Mouse (Mus musculus) stomach, embryonic 15.5 days (tissue): Measurements from ENCODE around the gene Fam163a. TPM values are rescaled to one million over a fixed set of nuclear protein-coding genes. Genes with fewer than 3 reads are reported as not detected.

Experiments
- ATAC-seq: fragments of 200-750 bp; cut with Nextera tagmentation; 2 replicates; pipeline ENCODE4 v1.8.0; 2017; ENCODE audit warnings: low read depth, moderate number of reproducible peaks, moderate TSS enrichment; ENCODE audit not compliant: insufficient read depth, low FRiP score
- H3K27ac ChIP-seq: fragments of 300-500 bp; sonication (generic); 2 replicates; pipeline ENCODE4 v1.5.1; 2015; ENCODE audit warnings: mild to moderate bottlenecking, inconsistent platforms
- H3K27me3 ChIP-seq: fragments of 300-500 bp; sonication (generic); replicated peaks from 2 replicates; pipeline ENCODE4 v1.6.1; 2015; ENCODE audit warnings: inconsistent platforms
- H3K36me3 ChIP-seq: fragments of 300-500 bp; sonication (generic); 2 replicates; pipeline ENCODE4 v1.6.1; 2015; ENCODE audit warnings: inconsistent platforms
- H3K4me1 ChIP-seq: fragments of 300-500 bp; sonication (generic); 2 replicates; pipeline ENCODE4 v1.6.1; 2015; ENCODE audit warnings: inconsistent platforms
- H3K4me2 ChIP-seq: fragments of 300-500 bp; sonication (generic); 2 replicates; pipeline ENCODE4 v1.6.1; 2015; ENCODE audit warnings: mild to moderate bottlenecking, inconsistent platforms
- H3K4me3 ChIP-seq: fragments of 300-500 bp; sonication (generic); replicated peaks from 2 replicates; pipeline ENCODE4 v1.5.1; 2015; ENCODE audit warnings: inconsistent platforms
- H3K9ac ChIP-seq: fragments of 300-500 bp; sonication (generic); 2 replicates; pipeline ENCODE4 v1.6.1; 2015; ENCODE audit warnings: inconsistent platforms
- H3K9me3 ChIP-seq: fragments of 300-500 bp; sonication (generic); 2 replicates; pipeline ENCODE4 v1.6.1; 2016; ENCODE audit warnings: inconsistent platforms
- WGBS: fragments of 180-500 bp; shearing (Covaris S2); methylation state at CpG from one replicate; pipeline ENCODE4 v1.1.7; 2015; 5-methylcytosine and 5-hydroxymethylcytosine counted together
- polyA plus RNA-seq: library from polyadenylated mRNA; unstranded; fragments of >200 nt; fragmentation: Nextera tagmentation; extraction: Ambion mirVana; gene quantifications from 2 replicates; pipeline ENCODE4 v1.2.1, GENCODE M21; 2015

The Fam163a gene
- polyA plus RNA-seq, 1 experiment from 2014 or later = 4.7 TPM

DNA sequence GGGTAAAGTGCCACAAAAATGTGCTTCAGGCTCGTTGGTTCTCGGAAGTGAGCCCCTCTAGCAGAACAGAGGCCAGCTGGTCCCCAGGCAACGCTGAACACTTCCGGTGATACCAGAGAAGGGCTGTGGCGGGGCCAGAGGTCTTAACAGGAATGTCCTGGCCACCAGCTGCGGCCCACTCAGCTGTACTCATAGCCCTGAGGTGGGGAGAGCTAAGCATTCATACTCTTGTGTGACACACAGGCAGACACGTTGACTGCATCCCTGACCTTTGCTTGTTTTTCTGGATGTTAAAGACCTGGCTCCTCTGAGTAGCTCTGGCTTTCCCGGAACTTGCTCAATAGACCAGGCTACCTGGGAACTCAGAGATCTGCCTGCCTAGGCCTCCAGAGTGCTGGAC is 130.3 kb downstream of the Fam163a start:
- H3K9me3 ChIP-seq = no peaks in the 10 kb centered on the region
- 0 out of 2 replicates have a peak, but pooled peaks cover 6% of the 10 kb centered on the region for H3K4me1 ChIP-seq
- no peak overlapping the region for H3K4me2 ChIP-seq
- H3K36me3 ChIP-seq = no peaks in the 10 kb centered on the region
- no peak overlapping the region for H3K9ac ChIP-seq
- ATAC-seq = no peak
- H3K4me3 ChIP-seq = no peak overlapping the region
- no peak overlapping the region for H3K27ac ChIP-seq
- no peaks in the 10 kb centered on the region for H3K27me3 ChIP-seq
- 30% methylated on average over 8 of the region's 8 CpGs for WGBS

DNA sequence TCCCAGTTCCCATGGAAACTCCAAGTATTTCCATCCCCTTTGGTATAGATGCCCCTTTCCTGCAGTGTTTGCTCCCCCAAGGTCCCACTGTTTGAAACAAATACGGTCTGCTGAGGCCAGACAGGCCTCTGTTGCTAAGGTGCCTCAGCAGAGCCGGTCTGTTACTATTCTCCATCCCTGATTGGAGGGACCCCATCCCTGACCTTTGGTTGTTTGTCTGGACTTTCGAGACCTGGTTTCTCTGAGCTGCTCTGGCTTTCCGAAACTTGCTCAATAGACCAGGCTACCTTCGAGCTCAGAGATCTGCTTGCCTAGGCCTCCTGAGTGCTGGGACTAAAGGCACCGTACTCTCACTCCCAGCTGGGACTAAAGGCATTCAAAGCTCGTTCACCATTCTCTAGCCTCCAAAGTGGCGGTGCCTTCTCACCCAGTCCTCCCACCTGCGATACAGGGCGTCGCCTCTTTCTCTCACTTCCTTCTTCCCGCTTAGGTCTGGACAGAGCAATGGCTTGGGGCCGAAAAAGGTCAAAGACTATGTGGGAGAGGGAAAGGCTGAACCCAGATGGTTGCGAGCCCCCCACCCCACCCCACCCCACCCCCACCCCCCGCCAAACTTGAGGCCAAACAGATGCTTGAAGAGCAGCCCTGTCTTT is 131.5 kb downstream of the Fam163a start:
- H3K27me3 ChIP-seq = no peaks in the 10 kb centered on the region
- no peak overlapping the region for H3K27ac ChIP-seq
- no peak overlapping the region for H3K4me3 ChIP-seq
- peak; percentile 29; the same call in 1 of the 2 replicates for ATAC-seq
- no peaks in the 10 kb centered on the region for H3K36me3 ChIP-seq
- 0 out of 2 replicates have a peak, but pooled peaks cover 6% of the 10 kb centered on the region for H3K4me1 ChIP-seq
- no peaks in the 10 kb centered on the region for H3K9me3 ChIP-seq
- no peak overlapping the region for H3K9ac ChIP-seq
- H3K4me2 ChIP-seq = no peak overlapping the region
- WGBS = 59% methylated on average over 15 of the region's 15 CpGs

DNA sequence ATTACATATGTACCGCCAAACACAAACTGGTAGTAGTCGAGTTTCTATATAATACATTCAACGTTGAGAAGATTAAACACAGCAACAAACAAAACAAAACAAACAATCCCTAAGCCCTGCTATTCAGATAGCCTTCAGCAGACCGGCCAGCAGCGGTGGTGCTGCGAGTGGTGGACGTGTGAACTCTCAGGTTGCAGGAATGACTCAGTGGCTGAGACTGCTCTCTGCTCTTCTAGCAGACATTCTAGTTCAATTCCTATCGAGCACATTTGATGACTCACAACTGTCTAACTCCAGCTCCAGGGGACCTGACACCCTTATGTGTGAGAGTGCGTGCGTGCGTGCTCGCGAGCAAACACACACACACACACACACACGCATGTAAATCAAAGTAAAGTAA is 134.7 kb downstream of the Fam163a start:
- Histone ChIP-seq H3K27ac (no peak overlapping the region), H3K9ac (no peak overlapping the region), H3K4me3 (no peak overlapping the region), H3K27me3 (no peaks in the 10 kb centered on the region), H3K4me2 (no peak overlapping the region), H3K36me3 (peaks cover 9% of the 10 kb centered on the region), H3K9me3 (no peaks in the 10 kb centered on the region), H3K4me1 (0 out of 2 replicates have a peak, but pooled peaks cover 6% of the 10 kb centered on the region)
- 72% methylated on average over 14 of the region's 14 CpGs for WGBS
- no peak for ATAC-seq

- no peak overlapping the region for H3K4me2 ChIP-seq
- no peak overlapping the region for H3K9ac ChIP-seq
- 60% methylated on average over 3 of the region's 3 CpGs for WGBS
- no peaks in the 10 kb centered on the region for H3K27me3 ChIP-seq
- H3K4me3 ChIP-seq = no peak overlapping the region
- H3K36me3 ChIP-seq = peaks cover 32% of the 10 kb centered on the region
- no peak for ATAC-seq
- no peak overlapping the region for H3K27ac ChIP-seq
- H3K9me3 ChIP-seq = no peaks in the 10 kb centered on the region
- H3K4me1 ChIP-seq = no peaks in the 10 kb centered on the region
These were observed 138.7 kb downstream of the Fam163a start for GRCm38 (mm10) chr1:156066133-156066532.

GRCm38 (mm10) chr1:156062193-156062592 is 142.6 kb downstream of the Fam163a start:
- Histone ChIP-seq H3K4me2 (no peak overlapping the region), H3K9ac (no peak overlapping the region), H3K27ac (no peak overlapping the region), H3K27me3 (no peaks in the 10 kb centered on the region), H3K36me3 (peaks cover 32% of the 10 kb centered on the region), H3K4me1 (no peaks in the 10 kb centered on the region), H3K4me3 (no peak overlapping the region), H3K9me3 (no peaks in the 10 kb centered on the region)
- WGBS = 80% methylated on average over 4 of the region's 4 CpGs
- ATAC-seq = no peak

DNA sequence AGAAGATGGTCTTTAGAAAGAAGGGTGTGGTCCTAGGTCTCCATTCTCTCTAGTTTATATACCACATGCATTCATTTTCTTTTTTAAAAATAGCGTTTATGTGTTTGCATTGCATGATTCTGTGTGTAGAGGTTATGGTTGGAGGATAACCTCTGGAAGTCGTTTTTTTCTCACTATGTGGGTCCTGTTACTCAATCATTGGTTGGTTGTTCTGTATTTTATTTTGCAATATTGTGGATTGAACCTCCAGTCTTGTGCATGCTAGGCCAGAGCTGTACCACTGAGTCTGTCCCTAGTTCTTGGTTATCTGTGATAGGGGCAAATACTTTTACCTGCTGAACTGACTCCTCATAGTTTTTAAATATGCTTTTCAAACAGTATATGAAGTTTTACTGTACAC is 146.6 kb downstream of the Fam163a start:
- Histone ChIP-seq H3K4me2 (no peak overlapping the region), H3K9me3 (no peaks in the 10 kb centered on the region), H3K27ac (no peak overlapping the region), H3K4me3 (no peak overlapping the region), H3K9ac (no peak overlapping the region), H3K27me3 (no peaks in the 10 kb centered on the region), H3K36me3 (peaks cover 13% of the 10 kb centered on the region), H3K4me1 (no peaks in the 10 kb centered on the region)
- WGBS = 81% methylated on average over 2 of the region's 2 CpGs
- ATAC-seq = no peak

DNA sequence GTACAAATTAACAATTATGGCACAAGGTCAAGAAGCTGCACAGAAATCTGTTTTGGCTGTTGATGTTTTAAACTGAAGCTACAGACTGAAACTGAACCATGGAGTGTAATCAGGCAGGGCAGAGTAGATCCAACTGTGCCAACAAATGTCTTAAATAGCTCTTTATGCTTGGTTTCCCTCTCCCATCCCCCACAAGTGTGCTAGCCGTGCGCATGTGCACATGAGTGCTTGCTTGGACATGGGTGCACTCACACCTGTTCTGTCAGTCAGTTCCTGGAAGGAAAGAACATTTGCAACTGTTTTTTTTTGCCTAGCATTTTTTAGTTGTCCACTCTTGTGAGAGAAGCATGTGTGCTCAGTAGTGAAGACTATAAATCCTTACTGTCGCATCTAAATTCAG is 158.1 kb downstream of the Fam163a start:
- H3K36me3 ChIP-seq = peaks cover 12% of the 10 kb centered on the region

DNA sequence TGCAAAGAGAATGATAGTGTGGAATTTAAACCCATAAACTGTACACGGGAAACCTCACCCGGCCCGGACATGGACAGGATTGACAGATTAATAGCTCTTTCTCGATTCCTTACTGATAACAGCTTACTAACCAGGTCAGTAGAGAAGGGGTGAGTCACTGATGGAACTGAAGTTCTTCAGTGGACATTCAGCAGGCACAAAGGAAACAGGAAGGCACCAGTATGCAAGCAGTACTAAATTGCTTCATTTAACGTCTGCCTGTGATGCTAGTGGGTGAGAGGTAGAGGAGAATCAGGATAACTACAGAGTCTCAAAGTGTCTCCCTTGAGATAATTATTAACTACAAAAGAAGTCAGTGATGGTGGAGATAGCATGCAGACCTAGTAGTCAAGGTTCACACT is 160.6 kb downstream of the Fam163a start:
- WGBS = 61% methylated on average over 5 of the region's 5 CpGs
- no peaks in the 10 kb centered on the region for H3K9me3 ChIP-seq
- H3K9ac ChIP-seq = no peak overlapping the region
- H3K4me1 ChIP-seq = peaks cover 24% of the 10 kb centered on the region
- H3K36me3 ChIP-seq = peaks cover under 1% of the 10 kb centered on the region; the same call in 1 of the 2 replicates
- no peak overlapping the region for H3K4me2 ChIP-seq
- H3K27ac ChIP-seq = no peak overlapping the region
- no peak overlapping the region for H3K4me3 ChIP-seq
- no peaks in the 10 kb centered on the region for H3K27me3 ChIP-seq
- ATAC-seq = no peak

More for the DNA sequence above, 158.1 kb downstream of the Fam163a start:
- H3K9ac ChIP-seq = no peak overlapping the region
- no peak overlapping the region for H3K4me3 ChIP-seq
- H3K4me2 ChIP-seq = no peak overlapping the region
- H3K4me1 ChIP-seq = peaks cover 19% of the 10 kb centered on the region
- WGBS = 78% methylated on average over 3 of the region's 3 CpGs
- H3K9me3 ChIP-seq = no peaks in the 10 kb centered on the region
- no peak for ATAC-seq
- no peaks in the 10 kb centered on the region for H3K27me3 ChIP-seq
- no peak overlapping the region for H3K27ac ChIP-seq

DNA sequence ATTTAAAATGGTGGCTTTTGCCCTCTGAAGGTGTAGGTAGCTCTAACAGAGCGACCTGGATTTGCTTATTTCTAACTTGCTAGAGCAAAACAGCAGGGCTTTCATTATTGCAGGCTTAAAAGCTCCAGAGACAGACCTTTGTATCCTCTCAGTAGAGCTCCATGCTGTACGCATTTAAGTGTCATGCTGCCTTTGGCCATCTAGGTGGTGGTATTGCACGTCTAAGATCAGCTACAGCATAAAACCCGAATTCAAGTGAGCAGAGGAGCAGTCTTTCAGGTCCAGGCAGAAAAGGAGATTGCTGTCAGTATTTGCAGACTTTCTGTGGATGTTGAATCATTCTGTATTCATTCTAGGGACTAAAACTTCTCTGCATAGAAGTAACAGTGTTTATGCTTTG is 161.8 kb downstream of the Fam163a start:
- H3K9ac ChIP-seq = no peak overlapping the region
- peaks cover 24% of the 10 kb centered on the region for H3K4me1 ChIP-seq
- no peaks in the 10 kb centered on the region for H3K36me3 ChIP-seq
- H3K27me3 ChIP-seq = no peaks in the 10 kb centered on the region
- no peak overlapping the region for H3K4me3 ChIP-seq
- 20% methylated on average over 4 of the region's 4 CpGs for WGBS
- H3K27ac ChIP-seq = no peak overlapping the region
- no peaks in the 10 kb centered on the region for H3K9me3 ChIP-seq
- H3K4me2 ChIP-seq = peak overlapping the region; percentile 19; the same call in 1 of the 2 replicates
- no peak for ATAC-seq

DNA sequence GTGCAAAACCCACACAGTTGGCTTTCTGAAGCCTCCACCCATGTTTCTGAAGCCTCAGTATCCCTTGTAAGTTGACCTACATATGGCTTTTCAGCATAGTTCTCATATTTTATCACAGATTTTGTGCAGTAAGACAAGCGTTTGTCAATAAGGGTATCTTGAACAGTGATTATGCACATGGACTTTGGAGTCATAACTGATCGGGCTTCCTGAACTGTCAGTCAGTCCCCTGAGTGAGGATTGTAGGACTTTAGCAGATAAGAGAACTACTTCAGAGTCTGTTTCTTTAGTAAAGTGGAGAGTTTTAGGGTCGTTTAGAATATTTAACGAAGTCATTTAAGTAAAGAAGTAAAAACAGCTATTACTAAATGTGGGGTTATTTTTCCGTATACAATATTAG is 162.3 kb downstream of the Fam163a start:
- Histone ChIP-seq H3K27ac (peak overlapping the region; percentile 35; the same call in 1 of the 2 replicates), H3K27me3 (no peaks in the 10 kb centered on the region), H3K4me1 (peaks cover 24% of the 10 kb centered on the region), H3K36me3 (no peaks in the 10 kb centered on the region), H3K4me3 (peak overlapping the region; percentile 41; the same call in 1 of the 2 replicates), H3K9ac (no peak overlapping the region), H3K9me3 (no peaks in the 10 kb centered on the region), H3K4me2 (peak overlapping the region; percentile 68)
- WGBS = 71% methylated on average over 5 of the region's 5 CpGs
- no peak for ATAC-seq

DNA sequence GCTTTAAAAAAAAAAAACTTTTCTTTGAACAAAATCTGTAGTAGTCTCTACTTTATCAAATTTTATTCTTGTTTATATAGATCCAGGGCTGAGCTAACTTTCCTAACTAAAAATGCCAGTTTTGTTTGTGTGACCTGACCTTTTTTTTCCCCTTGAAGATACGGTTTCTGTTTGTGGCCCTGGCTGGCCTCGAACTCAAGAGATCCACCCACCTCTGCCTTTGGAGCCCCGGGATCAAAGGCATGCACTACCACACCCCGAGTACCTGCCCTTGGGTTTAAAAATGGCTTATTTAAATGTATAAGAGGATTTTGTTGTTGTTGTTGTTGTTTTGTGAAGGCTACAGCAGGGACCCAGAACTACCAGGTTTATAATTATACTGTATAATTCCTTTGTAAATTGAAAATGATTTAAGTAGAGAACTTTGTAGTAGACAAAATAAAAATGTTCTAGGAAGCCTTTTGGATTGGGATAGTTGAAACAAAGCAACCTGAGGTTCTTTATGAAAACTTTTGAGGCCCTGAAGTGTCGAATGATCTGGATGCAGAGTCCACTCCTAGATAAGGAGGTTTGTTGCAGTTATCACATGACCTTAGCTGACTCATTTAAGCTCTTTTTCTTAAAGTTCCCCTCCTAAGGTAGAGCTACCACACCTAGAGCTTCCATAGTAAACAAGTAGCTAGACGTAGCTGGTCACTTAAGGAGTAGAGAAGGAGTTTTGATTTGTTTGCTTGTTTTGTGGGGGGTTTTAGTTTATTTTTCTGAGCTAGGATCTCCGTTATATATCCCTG is 163.2 kb downstream of the Fam163a start:
- Histone ChIP-seq H3K27ac (peak overlapping the region; percentile 61; the same call in 1 of the 2 replicates), H3K9me3 (no peaks in the 10 kb centered on the region), H3K4me3 (peak overlapping the region; percentile 41), H3K4me1 (peaks cover 24% of the 10 kb centered on the region), H3K4me2 (peak overlapping the region; percentile 68), H3K9ac (no peak overlapping the region; the same call in 1 of the 2 replicates), H3K36me3 (no peaks in the 10 kb centered on the region), H3K27me3 (no peaks in the 10 kb centered on the region)
- WGBS = 24% methylated on average over 7 of the region's 7 CpGs
- ATAC-seq = no peak

- peaks cover 24% of the 10 kb centered on the region for H3K4me1 ChIP-seq
These were observed 164.0 kb downstream of the Fam163a start for GRCm38 (mm10) chr1:156040731-156041401.

More at GRCm38 (mm10) chr1:156040731-156041401, 164.0 kb downstream of the Fam163a start:
- ATAC-seq = peak; percentile 85
- Histone ChIP-seq H3K9me3 (no peaks in the 10 kb centered on the region), H3K4me3 (peak overlapping the region; percentile 60), H3K27me3 (no peaks in the 10 kb centered on the region), H3K4me2 (peak overlapping the region; percentile 35), H3K9ac (peak overlapping the region; percentile 31; the same call in 1 of the 2 replicates), H3K27ac (peak overlapping the region; percentile 68), H3K36me3 (no peaks in the 10 kb centered on the region)
- 1% methylated on average over 22 of the region's 22 CpGs for WGBS
